Mouse (Mus musculus) neutrophil, adult 59 days (primary cell): Measurements from ENCODE around the gene Gimap7. TPM values are rescaled to one million over a fixed set of nuclear protein-coding genes. Genes with fewer than 3 reads are reported as not detected.

ENCODE experiments used
- total RNA-seq, 2 experiments: library from RNA; stranded (reverse); gene quantifications; 1 replicate in 1 of 2; 2 replicates in 1 of 2; pipeline ENCODE4 v1.2.4; 2023

The Gimap7 gene
- total RNA-seq, result under 1 TPM in 1 of 2 experiments, not detected in 1; 0.56 TPM

GRCm38 (mm10) chr6:48718455-48718854, at the start of gene Gimap7, which contains the start of gene Gm28053:
Gimap7 (plus strand) TSS chr6:48718621.
Gm28053 (plus strand) TSS chr6:48718607.

GRCm38 (mm10) chr6:48675931-48676859, 42.2 kb upstream of the Gimap7 start, which contains the start of gene Gimap9:
Gimap9 (plus strand) TSS chr6:48676129.

GRCm38 (mm10) chr6:48684319-48684718, 34.1 kb upstream of the Gimap7 start, which contains the start of gene Gimap4:
Gimap4 (plus strand) TSS chr6:48684549.

GRCm38 (mm10) chr6:48738961-48739779, 20.7 kb downstream of the Gimap7 start, which contains the start of gene Gimap1:
Gimap1 (plus strand) TSS chr6:48739054.

GRCm38 (mm10) chr6:48745959-48746889, 27.8 kb downstream of the Gimap7 start, which contains the start of gene Gimap5:
Gimap5 (plus strand) TSS chr6:48746197.

GRCm38 (mm10) chr6:48770696-48771095, 52.3 kb downstream of the Gimap7 start, which contains the start of gene Gimap3:
Gimap3 (minus strand) TSS chr6:48770851.

Other genes with a start within 250 kb of the Gimap7 start
- under 1 TPM; 0.35 to 0.67 TPM for gene Atp6v0e2, start 181.0 kb upstream of the Gimap7 start, total RNA-seq
- 10 to 100 TPM; 26.3 to 32.0 TPM for gene Lrrc61, start 163.8 kb upstream of the Gimap7 start, total RNA-seq
- not detected for gene Rarres2, start 145.8 kb upstream of the Gimap7 start, total RNA-seq
- not detected for gene Gm45021, start 129.0 kb upstream of the Gimap7 start, total RNA-seq
- 1 to 10 TPM; 1.8 to 5.0 TPM for gene Repin1, start 124.7 kb upstream of the Gimap7 start, total RNA-seq
- not detected for gene Gm44965, start 124.7 kb upstream of the Gimap7 start, total RNA-seq
- gene Zfp775, start 116.6 kb upstream of the Gimap7 start, total RNA-seq, result 1 to 10 TPM in 1 of 2 experiments, under 1 TPM in 1; 0.89 to 3.1 TPM
- under 1 TPM in 1 of 2 experiments, not detected in 1; 0.13 TPM for gene AI854703, start 91.9 kb upstream of the Gimap7 start, total RNA-seq
- gene Gimap8, start 71.4 kb upstream of the Gimap7 start, total RNA-seq, result under 1 TPM; 0.26 to 0.31 TPM
- 1 to 10 TPM; 3.6 to 4.9 TPM for gene Gimap9, start 42.5 kb upstream of the Gimap7 start, total RNA-seq
- under 1 TPM; 0.66 to 0.95 TPM for gene Gimap4, start 34.1 kb upstream of the Gimap7 start, total RNA-seq
- 1 to 10 TPM; 5.0 to 5.9 TPM for gene Gimap6, start 10.4 kb upstream of the Gimap7 start, total RNA-seq
- not detected for gene Gm28053, start within 50 bp of the Gimap7 start, total RNA-seq
- gene Gimap1, start 20.4 kb downstream of the Gimap7 start, total RNA-seq, result 1 to 10 TPM in 1 of 2 experiments, under 1 TPM in 1; 0.93 to 1.1 TPM
- gene Gimap5, start 27.6 kb downstream of the Gimap7 start, total RNA-seq, result 1 to 10 TPM; 1.1 to 1.4 TPM
- 1 to 10 TPM in 1 of 2 experiments, under 1 TPM in 1; 0.89 to 1.3 TPM for gene Gimap3, start 52.2 kb downstream of the Gimap7 start, total RNA-seq
- 10 to 100 TPM in 1 of 2 experiments, 1 to 10 TPM in 1; 8.1 to 19.0 TPM for gene Tmem176a, start 122.3 kb downstream of the Gimap7 start, total RNA-seq
- gene Tmem176b, start 122.9 kb downstream of the Gimap7 start, total RNA-seq, result 10 to 100 TPM; 19.5 to 23.8 TPM
- not detected for gene Aoc1, start 154.3 kb downstream of the Gimap7 start, total RNA-seq
- gene 1600015I10Rik, start 211.3 kb downstream of the Gimap7 start, total RNA-seq, result under 1 TPM in 1 of 2 experiments, not detected in 1; 0.13 TPM